Mouse (Mus musculus) embryo, embryonic 11 days (tissue): ENCODE measurements at regions not wholly inside any gene's neighbourhood (a gene's known extent, or its start where the extent isn't known, plus 50 kb on each side); places are given as distances from the start of the nearest gene placed in this dataset.

Experiments
- DNase-seq: peaks from one replicate; pipeline ENCODE4 v3.0.0-alpha.2; 2015

GRCm38 (mm10) chr12:27796642-27797041 lies 454.3 kb upstream of the Sox11 start:
- DNase-seq, result no peak

GRCm38 (mm10) chr12:27786716-27787291 lies 444.4 kb upstream of the Sox11 start:
- peak; percentile 13 for DNase-seq

GRCm38 (mm10) chr12:27780801-27781200 lies 438.4 kb upstream of the Sox11 start:
- DNase-seq, result no peak

GRCm38 (mm10) chr12:27765948-27766347 lies 423.6 kb upstream of the Sox11 start:
- DNase-seq, result no peak

GRCm38 (mm10) chr12:27759016-27759415 lies 416.6 kb upstream of the Sox11 start:
- no peak for DNase-seq

- no peak for DNase-seq
These were observed 415.3 kb upstream of the Sox11 start for GRCm38 (mm10) chr12:27757641-27758040.

- peak; percentile 62 for DNase-seq
These were observed 382.3 kb upstream of the Sox11 start for GRCm38 (mm10) chr12:27724619-27725200.

GRCm38 (mm10) chr12:27680459-27680858 lies 338.1 kb upstream of the Sox11 start:
- no peak for DNase-seq

GRCm38 (mm10) chr12:27673404-27673803 lies 331.0 kb upstream of the Sox11 start:
- DNase-seq, result peak; percentile 10

GRCm38 (mm10) chr12:27670650-27671084 lies 328.3 kb upstream of the Sox11 start:
- no peak for DNase-seq

- DNase-seq, result no peak
These were observed 327.8 kb upstream of the Sox11 start for GRCm38 (mm10) chr12:27670190-27670589.

- no peak for DNase-seq
These were observed 327.2 kb upstream of the Sox11 start for GRCm38 (mm10) chr12:27669542-27669941.

GRCm38 (mm10) chr12:27666456-27666855 lies 324.1 kb upstream of the Sox11 start:
- no peak for DNase-seq

- DNase-seq, result no peak
These were observed 320.8 kb upstream of the Sox11 start for GRCm38 (mm10) chr12:27663126-27663525.

GRCm38 (mm10) chr12:27662723-27663122 lies 320.3 kb upstream of the Sox11 start:
- no peak for DNase-seq

GRCm38 (mm10) chr12:27657536-27657935 lies 315.2 kb upstream of the Sox11 start:
- DNase-seq, result no peak

GRCm38 (mm10) chr12:27653541-27653940 lies 311.2 kb upstream of the Sox11 start:
- DNase-seq, result no peak

- DNase-seq, result no peak
These were observed 306.2 kb upstream of the Sox11 start for GRCm38 (mm10) chr12:27648602-27649001.

- DNase-seq, result no peak
These were observed 304.3 kb upstream of the Sox11 start for GRCm38 (mm10) chr12:27646497-27647307.

GRCm38 (mm10) chr12:27619616-27620015 lies 277.2 kb upstream of the Sox11 start:
- no peak for DNase-seq

GRCm38 (mm10) chr12:27604061-27604679 lies 261.8 kb upstream of the Sox11 start:
- DNase-seq, result no peak

- peak; percentile 80 for DNase-seq
These were observed 256.8 kb upstream of the Sox11 start for GRCm38 (mm10) chr12:27599149-27599548.

GRCm38 (mm10) chr12:27597878-27598277 lies 255.5 kb upstream of the Sox11 start:
- DNase-seq, result peak; percentile 32

GRCm38 (mm10) chr12:27597322-27597721 lies 254.9 kb upstream of the Sox11 start:
- no peak for DNase-seq
